Mouse (Mus musculus): Measurements from ENCODE around the gene Rbm8a2. TPM values are rescaled to one million over a fixed set of nuclear protein-coding genes. Genes with fewer than 3 reads are reported as not detected.

Gene Rbm8a2
- polyA plus RNA-seq, 1 experiment from 2014 or later, result 0.30 TPM

Other genes with a start within 250 kb of the Rbm8a2 start
- gene Exo1, start 98.5 kb downstream of the Rbm8a2 start, polyA plus RNA-seq (2015; fragmentation: Nextera tagmentation; extraction: Ambion mirVana), result 55.8 and 69.8 TPM in 2 replicates
- gene Gm38100, start 58.8 kb downstream of the Rbm8a2 start, polyA plus RNA-seq (2015; fragmentation: Nextera tagmentation; extraction: Ambion mirVana), result 0.08 TPM in 1 of 2 replicates, not detected in the other